Mouse (Mus musculus) liver, embryonic 11.5 days (tissue): ENCODE data around the gene Ulk3. TPM values are rescaled to one million over a fixed set of nuclear protein-coding genes. Genes with fewer than 3 reads are reported as not detected.

Source experiments
- ATAC-seq: fragments of 200-750 bp; cut with Nextera tagmentation; replicated peaks from 2 replicates; pipeline ENCODE4 v1.8.0; 2017; ENCODE audit warnings: moderate number of reproducible peaks, mild to moderate bottlenecking, moderate TSS enrichment, moderate library complexity; ENCODE audit not compliant: low FRiP score
- DNase-seq: peaks from one replicate; pipeline ENCODE4 v3.0.0-alpha.2; 2017; ENCODE audit warnings: low spot score
- H3K27ac ChIP-seq: fragments of 300-500 bp; sonication (generic); 2 replicates; pipeline ENCODE4 v1.5.1; 2014; ENCODE audit warnings: mild to moderate bottlenecking, low read depth, low read length, control low read depth
- H3K27me3 ChIP-seq: fragments of 300-500 bp; sonication (generic); replicated peaks from 2 replicates; pipeline ENCODE4 v1.6.1; 2014; ENCODE audit warnings: low read length, mixed read lengths; ENCODE audit not compliant: control insufficient read depth, insufficient read depth
- H3K36me3 ChIP-seq: fragments of 300-500 bp; sonication (generic); 2 replicates; pipeline ENCODE4 v1.6.1; 2014; ENCODE audit warnings: mild to moderate bottlenecking, low read length, moderate library complexity, mixed read lengths; ENCODE audit not compliant: control insufficient read depth, insufficient read depth
- H3K4me1 ChIP-seq: fragments of 300-500 bp; sonication (generic); replicated peaks from 2 replicates; pipeline ENCODE4 v1.6.1; 2014; ENCODE audit warnings: low read length, mixed read lengths; ENCODE audit not compliant: control insufficient read depth, insufficient read depth
- H3K4me2 ChIP-seq: fragments of 300-500 bp; sonication (generic); 2 replicates; pipeline ENCODE4 v1.6.1; 2014; ENCODE audit warnings: mild to moderate bottlenecking, control low read depth, moderate library complexity
- H3K4me3 ChIP-seq: fragments of 300-500 bp; sonication (generic); 2 replicates; pipeline ENCODE4 v1.5.1; 2014; ENCODE audit warnings: low read depth, low read length, control low read depth
- H3K9ac ChIP-seq: fragments of 300-500 bp; sonication (generic); 2 replicates; pipeline ENCODE4 v1.6.1; 2014; ENCODE audit warnings: low read depth, low read length, control low read depth
- H3K9me3 ChIP-seq: fragments of 300-500 bp; sonication (generic); 2 replicates; pipeline ENCODE4 v1.6.1; 2016; ENCODE audit warnings: low read length, inconsistent platforms, mixed read lengths; ENCODE audit not compliant: control insufficient read depth
- WGBS: fragments of 180-500 bp; shearing (Covaris S2); extraction: QIAGEN DNeasy Blood & Tissue Kit; methylation state at CpG from one replicate; pipeline ENCODE4 v1.1.7; 2014; 5-methylcytosine and 5-hydroxymethylcytosine counted together
- polyA plus RNA-seq: library from polyadenylated mRNA; unstranded; fragments of >200 nt; fragmentation: Nextera tagmentation; extraction: Ambion mirVana; gene quantifications from 2 replicates; pipeline ENCODE4 v1.2.1, GENCODE M21; 2014

The Ulk3 gene
- polyA plus RNA-seq, 1 experiment from 2014 or later = 11.6 TPM

DNA sequence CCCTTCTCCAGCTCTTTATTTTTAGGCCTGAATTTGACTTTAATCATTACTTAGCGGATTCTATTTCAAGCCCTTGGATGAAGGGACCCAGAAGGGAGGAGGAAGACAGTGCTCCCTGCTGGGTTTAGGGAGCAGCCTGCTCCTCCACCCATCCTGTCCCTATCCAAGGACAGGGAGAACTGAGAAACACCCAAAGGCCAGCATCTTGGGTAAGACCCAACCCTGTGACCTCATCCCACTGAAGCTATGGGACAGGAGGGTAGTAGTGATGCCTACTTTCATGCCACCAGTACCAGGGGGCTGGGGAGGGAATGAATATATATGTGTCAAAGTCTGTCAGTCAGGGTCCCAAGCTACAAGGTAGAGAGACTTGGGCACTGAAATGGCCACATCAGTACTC, 51.8 kb downstream of the Ulk3 start:
- no peak for ATAC-seq
- Histone ChIP-seq H3K9me3 (no peaks in the 10 kb centered on the region), H3K27ac (peak overlapping the region; percentile 87), H3K4me2 (peak overlapping the region; percentile 73), H3K4me3 (peak overlapping the region; percentile 38), H3K9ac (peak overlapping the region; percentile 34; the same call in 1 of the 2 replicates), H3K27me3 (no peaks in the 10 kb centered on the region), H3K4me1 (peaks cover 78% of the 10 kb centered on the region), H3K36me3 (peaks cover 4% of the 10 kb centered on the region; the same call in 1 of the 2 replicates)
- 83% methylated on average over 1 of the region's 1 CpGs for WGBS
- no peak for DNase-seq

DNA sequence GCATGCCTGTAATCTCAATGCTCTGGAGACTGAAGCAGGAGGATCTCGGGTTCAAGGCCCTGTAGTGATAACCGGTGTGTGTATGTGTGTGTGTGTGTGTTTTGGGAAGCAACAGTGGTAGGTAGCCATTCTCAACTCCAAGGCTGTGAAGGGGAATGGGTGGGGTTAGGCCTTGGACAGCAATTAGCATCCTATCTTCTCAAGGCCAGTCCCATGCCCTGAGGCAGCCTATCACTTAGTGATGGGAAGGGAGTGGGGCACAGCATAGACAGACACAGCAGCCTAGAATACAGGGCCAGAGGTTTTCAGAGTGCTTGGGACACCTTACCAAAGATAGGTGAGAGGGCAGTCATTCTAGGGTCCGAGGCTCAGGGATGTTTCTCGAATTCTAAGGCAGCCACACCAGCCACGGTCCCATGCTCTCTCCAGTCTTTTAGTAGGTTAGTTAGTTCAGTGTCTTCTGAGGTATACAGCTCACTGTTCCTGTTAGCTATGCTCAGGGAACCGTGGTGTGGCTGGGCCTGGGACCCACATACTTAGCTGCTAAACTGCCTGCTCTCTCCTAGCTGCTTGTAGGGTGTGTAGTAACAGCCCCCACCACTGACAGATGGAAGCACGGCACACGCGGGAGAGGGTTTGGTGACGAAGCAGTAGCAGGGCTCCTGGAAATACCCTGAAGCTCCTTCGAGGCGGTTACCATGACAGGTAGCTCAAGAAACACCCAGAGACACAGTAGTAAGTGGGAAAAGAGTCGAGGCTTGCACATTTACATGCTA, 52.7 kb downstream of the Ulk3 start:
- Histone ChIP-seq H3K4me2 (peak overlapping the region; percentile 94), H3K9me3 (no peaks in the 10 kb centered on the region), H3K27me3 (no peaks in the 10 kb centered on the region), H3K4me1 (peaks cover 82% of the 10 kb centered on the region), H3K36me3 (peaks cover 4% of the 10 kb centered on the region; the same call in 1 of the 2 replicates), H3K9ac (0 out of 2 replicates have a peak overlapping the region, but pooled peaks have one; percentile 7), H3K4me3 (0 out of 2 replicates have a peak overlapping the region, but pooled peaks have one; percentile 98), H3K27ac (peak overlapping the region; percentile 87)
- DNase-seq (no peak), ATAC-seq (no peak)
- 81% methylated on average over 13 of the region's 13 CpGs for WGBS

DNA sequence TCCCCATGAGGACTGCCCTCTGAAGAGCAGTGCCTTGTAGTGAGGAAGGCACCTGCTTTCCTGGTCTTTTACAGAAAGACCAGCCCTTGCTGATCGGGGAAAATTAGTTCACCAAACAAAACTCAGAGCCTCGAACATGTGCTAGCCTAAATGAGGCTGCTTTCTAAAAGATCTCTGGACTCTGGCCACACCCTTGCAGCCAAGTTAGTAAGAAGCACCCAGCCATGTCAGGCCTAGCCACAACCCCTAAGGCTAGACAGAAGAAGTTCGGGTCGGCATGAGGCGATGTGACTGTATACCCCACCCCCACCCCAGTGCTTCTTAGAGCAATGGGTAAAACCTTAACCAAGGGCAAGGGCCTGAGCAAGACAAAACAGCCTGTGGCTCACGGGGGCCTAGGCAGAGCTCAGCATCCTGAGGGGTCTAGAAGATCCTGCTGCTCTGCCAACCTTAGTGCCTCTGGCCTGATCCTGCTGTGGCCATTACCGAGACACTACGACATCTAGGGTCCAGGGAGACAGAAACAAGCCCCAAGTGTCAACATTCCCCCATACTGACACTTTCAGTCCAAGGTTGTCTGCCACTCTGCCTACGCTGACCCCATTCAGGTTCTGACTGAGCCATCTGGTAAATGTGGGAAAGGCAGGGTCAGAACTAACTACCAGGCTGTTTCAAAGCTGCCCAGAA, 54.1 kb downstream of the Ulk3 start:
- ATAC-seq = no peak
- peak overlapping the region; percentile 97 for H3K9ac ChIP-seq
- 31% methylated on average over 9 of the region's 9 CpGs for WGBS

DNA sequence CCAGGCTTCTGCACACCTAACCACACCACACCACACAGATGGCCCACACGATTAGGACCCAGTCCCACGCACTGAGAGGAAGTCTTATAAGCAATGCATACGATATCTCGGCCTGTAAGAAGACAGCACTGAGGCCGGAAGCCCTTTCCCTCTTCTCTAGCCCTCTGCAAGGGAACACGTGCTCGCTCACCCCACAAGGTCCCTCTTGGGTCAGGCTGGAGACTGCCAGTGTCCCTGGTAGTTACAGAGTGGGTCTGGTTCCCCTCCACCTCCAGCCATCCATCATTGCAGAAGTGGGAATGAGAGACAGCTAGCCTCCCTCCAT, 54.6 kb downstream of the Ulk3 start:
- Histone ChIP-seq H3K27me3 (no peaks in the 10 kb centered on the region), H3K36me3 (peaks cover 4% of the 10 kb centered on the region; the same call in 1 of the 2 replicates), H3K4me3 (peak overlapping the region; percentile 98), H3K9ac (peak overlapping the region; percentile 97), H3K4me2 (peak overlapping the region; percentile 94), H3K27ac (peak overlapping the region; percentile 97), H3K9me3 (no peaks in the 10 kb centered on the region), H3K4me1 (peaks cover 73% of the 10 kb centered on the region)
- DNase-seq = no peak
- WGBS = 23% methylated on average over 7 of the region's 7 CpGs
- peak; percentile 44 for ATAC-seq

More for the DNA sequence above, 54.1 kb downstream of the Ulk3 start:
- peaks cover 78% of the 10 kb centered on the region for H3K4me1 ChIP-seq
- H3K4me2 ChIP-seq = peak overlapping the region; percentile 94
- peak overlapping the region; percentile 97 for H3K27ac ChIP-seq
- peak overlapping the region; percentile 98 for H3K4me3 ChIP-seq
- H3K27me3 ChIP-seq = no peaks in the 10 kb centered on the region
- no peaks in the 10 kb centered on the region for H3K9me3 ChIP-seq
- DNase-seq = no peak
- H3K36me3 ChIP-seq = peaks cover 4% of the 10 kb centered on the region; the same call in 1 of the 2 replicates

DNA sequence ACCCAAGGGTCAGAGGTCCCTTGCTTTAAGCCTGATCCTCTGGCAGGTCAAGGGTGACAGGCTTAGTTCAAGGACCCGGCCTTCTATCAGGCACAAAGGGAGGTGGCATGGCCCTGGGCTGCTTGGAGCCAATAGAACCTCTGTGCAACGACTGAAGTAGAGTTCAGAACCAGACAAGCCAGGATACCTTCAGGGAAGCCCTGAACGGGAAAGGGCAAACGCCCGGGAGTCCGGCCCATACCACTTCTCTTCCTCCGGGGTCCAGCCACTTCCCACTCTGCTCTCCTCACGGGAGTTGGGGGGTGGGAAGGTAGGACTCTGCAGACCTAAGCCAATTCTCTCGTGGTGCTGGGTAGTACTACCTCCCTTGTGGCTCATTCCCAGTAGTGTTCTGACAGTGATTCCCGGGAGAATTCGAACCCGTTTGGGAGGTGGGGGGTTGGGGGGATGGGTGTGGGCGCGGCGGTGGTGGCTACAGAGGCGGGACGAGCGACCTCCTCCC, 55.2 kb downstream of the Ulk3 start:
- H3K4me3 ChIP-seq = peak overlapping the region; percentile 98
- H3K4me1 ChIP-seq = peaks cover 66% of the 10 kb centered on the region
- peak overlapping the region; percentile 97 for H3K9ac ChIP-seq
- DNase-seq (no peak), ATAC-seq (no peak; the same call in 1 of the 2 replicates)
- no peaks in the 10 kb centered on the region for H3K27me3 ChIP-seq
- H3K36me3 ChIP-seq = peaks cover 4% of the 10 kb centered on the region; the same call in 1 of the 2 replicates
- WGBS = under 1% methylated on average over 18 of the region's 18 CpGs
- peak overlapping the region; percentile 94 for H3K4me2 ChIP-seq
- peak overlapping the region; percentile 97 for H3K27ac ChIP-seq
- H3K9me3 ChIP-seq = no peaks in the 10 kb centered on the region

DNA sequence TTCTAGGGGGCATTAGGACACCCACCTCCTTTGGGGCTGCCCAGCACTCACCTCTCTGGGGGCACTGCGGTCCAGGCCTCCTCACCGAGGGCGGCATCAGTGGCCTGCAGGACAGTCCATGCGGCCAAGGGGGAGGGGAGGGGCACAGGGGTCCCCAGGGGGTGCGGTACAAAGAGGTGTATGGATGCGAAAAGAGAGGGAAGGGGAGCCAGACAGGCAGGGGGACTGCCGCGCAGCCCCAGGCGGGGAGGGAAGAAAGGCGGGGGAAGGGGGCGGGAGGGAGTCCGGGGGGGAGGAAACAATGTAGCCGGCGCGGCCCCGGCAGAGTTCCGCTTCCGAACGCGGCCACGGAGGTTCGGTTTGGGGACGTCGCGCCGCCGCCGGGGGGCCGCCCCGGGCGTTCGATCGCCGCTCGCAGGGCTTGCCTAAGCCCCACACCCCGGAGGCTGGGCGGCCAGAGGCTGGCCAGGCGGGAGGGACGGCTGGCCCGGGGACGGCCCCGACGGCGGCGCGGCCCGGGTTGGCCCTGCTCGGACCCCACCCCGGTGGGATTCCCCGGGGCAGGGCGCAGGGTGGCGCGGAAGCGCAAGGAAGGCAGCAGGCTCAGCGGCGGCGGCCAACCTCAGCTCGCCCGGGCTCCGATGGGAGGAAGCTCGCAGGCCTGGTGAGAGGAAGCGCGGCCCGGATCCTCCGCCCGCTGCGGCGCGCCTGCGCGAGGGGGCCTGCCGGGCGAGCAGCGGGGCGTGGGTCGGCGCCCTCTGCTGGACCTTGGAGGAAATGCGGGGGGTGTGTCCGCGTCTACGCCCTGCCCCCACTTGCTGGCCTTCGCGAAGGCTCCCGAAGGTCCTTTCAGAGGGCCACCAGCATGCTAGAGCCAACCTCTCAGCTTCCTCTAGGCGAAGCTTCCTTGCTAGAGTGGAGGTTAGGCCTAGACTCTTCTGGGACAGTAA, 56.0 kb downstream of the Ulk3 start:
- WGBS = under 1% methylated on average over 78 of the region's 85 CpGs
- H3K4me1 ChIP-seq = peaks cover 59% of the 10 kb centered on the region
- peak; percentile 76 for ATAC-seq

More for the DNA sequence above, 56.0 kb downstream of the Ulk3 start:
- Histone ChIP-seq H3K27me3 (no peaks in the 10 kb centered on the region), H3K9ac (peak overlapping the region; percentile 97), H3K36me3 (peaks cover 4% of the 10 kb centered on the region; the same call in 1 of the 2 replicates), H3K4me3 (peak overlapping the region; percentile 98), H3K9me3 (no peaks in the 10 kb centered on the region), H3K27ac (peak overlapping the region; percentile 97), H3K4me2 (peak overlapping the region; percentile 94)
- DNase-seq = peak; percentile 93
